Mouse (Mus musculus): ENCODE measurements around the gene Kctd2. TPM values are rescaled to one million over a fixed set of nuclear protein-coding genes. Genes with fewer than 3 reads are reported as not detected.

The Kctd2 gene
- total RNA-seq, 1 experiment from 2014 or later, result 12.3 TPM

GRCm38 (mm10) chr11:115398085-115398484, 21.8 kb upstream of the Kctd2 start:
- 0 out of 2 replicates have a peak, but pooled peaks have one; percentile 42 for ATAC-seq (replicated peaks; ENCODE audit: low read depth, poor library complexity, severe bottlenecking)

- ATAC-seq (replicated peaks; ENCODE audit: low read depth, poor library complexity, severe bottlenecking), result no peak
Observed at GRCm38 (mm10) chr11:115400126-115400525, 19.8 kb upstream of the Kctd2 start.

- ATAC-seq (replicated peaks; ENCODE audit: low read depth, poor library complexity, severe bottlenecking), result no peak
Observed at GRCm38 (mm10) chr11:115400630-115401391, 19.1 kb upstream of the Kctd2 start.

GRCm38 (mm10) chr11:115403338-115404124, 16.4 kb upstream of the Kctd2 start, which contains the start of gene Mrpl58:
TSS of gene Mrpl58 (plus strand) at chr11:115403752.
- peak; percentile 86 for ATAC-seq (replicated peaks; ENCODE audit: low read depth, poor library complexity, severe bottlenecking)

GRCm38 (mm10) chr11:115405723-115406122, 14.2 kb upstream of the Kctd2 start:
- no peak for ATAC-seq (replicated peaks; ENCODE audit: low read depth, poor library complexity, severe bottlenecking)

- ATAC-seq (replicated peaks; ENCODE audit: low read depth, poor library complexity, severe bottlenecking), result no peak
Observed at GRCm38 (mm10) chr11:115406858-115407401, 13.0 kb upstream of the Kctd2 start.

- ATAC-seq (replicated peaks; ENCODE audit: low read depth, poor library complexity, severe bottlenecking), result no peak
Observed at GRCm38 (mm10) chr11:115408266-115408920, 11.5 kb upstream of the Kctd2 start.

GRCm38 (mm10) chr11:115409556-115409955, 10.4 kb upstream of the Kctd2 start:
- no peak for ATAC-seq (replicated peaks; ENCODE audit: low read depth, poor library complexity, severe bottlenecking)

GRCm38 (mm10) chr11:115420336-115421190, 635 bp downstream of the Kctd2 start:
- ATAC-seq (replicated peaks; ENCODE audit: low read depth, poor library complexity, severe bottlenecking), result no peak; the same call in 1 of the 2 replicates

GRCm38 (mm10) chr11:115421328-115421727, 1.4 kb downstream of the Kctd2 start:
- ATAC-seq (replicated peaks; ENCODE audit: low read depth, poor library complexity, severe bottlenecking), result no peak

- ATAC-seq (replicated peaks; ENCODE audit: low read depth, poor library complexity, severe bottlenecking), result no peak
Observed at GRCm38 (mm10) chr11:115421972-115422371, 2.0 kb downstream of the Kctd2 start.

GRCm38 (mm10) chr11:115423091-115423490, 3.2 kb downstream of the Kctd2 start:
- no peak for ATAC-seq (replicated peaks; ENCODE audit: low read depth, poor library complexity, severe bottlenecking)

GRCm38 (mm10) chr11:115424666-115425065, 4.7 kb downstream of the Kctd2 start:
- ATAC-seq (replicated peaks; ENCODE audit: low read depth, poor library complexity, severe bottlenecking), result no peak

GRCm38 (mm10) chr11:115425671-115426070, 5.7 kb downstream of the Kctd2 start:
- ATAC-seq (replicated peaks; ENCODE audit: low read depth, poor library complexity, severe bottlenecking), result no peak

GRCm38 (mm10) chr11:115427482-115428331, 7.8 kb downstream of the Kctd2 start:
- ATAC-seq (replicated peaks; ENCODE audit: low read depth, poor library complexity, severe bottlenecking), result peak; percentile 88

- ATAC-seq (replicated peaks; ENCODE audit: low read depth, poor library complexity, severe bottlenecking), result no peak
Observed at GRCm38 (mm10) chr11:115429307-115429706, 9.4 kb downstream of the Kctd2 start.

GRCm38 (mm10) chr11:115430561-115430960, 10.6 kb downstream of the Kctd2 start:
- no peak for ATAC-seq (replicated peaks; ENCODE audit: low read depth, poor library complexity, severe bottlenecking)

GRCm38 (mm10) chr11:115432814-115433213, 12.9 kb downstream of the Kctd2 start:
- ATAC-seq (replicated peaks; ENCODE audit: low read depth, poor library complexity, severe bottlenecking), result no peak

- ATAC-seq (replicated peaks; ENCODE audit: low read depth, poor library complexity, severe bottlenecking), result no peak
Observed at GRCm38 (mm10) chr11:115433342-115433741, 13.4 kb downstream of the Kctd2 start.

Measured in common myeloid progenitor, adult 5-6 weeks (primary cell).